Mouse (Mus musculus) T-cell, adult 2 months (primary cell): ENCODE measurements around the gene Tshr.
A peak's percentile ranks its signal among the peaks of the same experiment; 100 is the strongest.

ENCODE experiments used
- DNase-seq: peaks from one replicate; pipeline ENCODE4 v3.0.0; 2022; ENCODE audit warnings: low spot score

Tshr gene

GRCm38 (mm10) chr12:91588176-91588669 is 203.9 kb downstream of the Tshr start:
- peak; percentile 95 for DNase-seq

DNA sequence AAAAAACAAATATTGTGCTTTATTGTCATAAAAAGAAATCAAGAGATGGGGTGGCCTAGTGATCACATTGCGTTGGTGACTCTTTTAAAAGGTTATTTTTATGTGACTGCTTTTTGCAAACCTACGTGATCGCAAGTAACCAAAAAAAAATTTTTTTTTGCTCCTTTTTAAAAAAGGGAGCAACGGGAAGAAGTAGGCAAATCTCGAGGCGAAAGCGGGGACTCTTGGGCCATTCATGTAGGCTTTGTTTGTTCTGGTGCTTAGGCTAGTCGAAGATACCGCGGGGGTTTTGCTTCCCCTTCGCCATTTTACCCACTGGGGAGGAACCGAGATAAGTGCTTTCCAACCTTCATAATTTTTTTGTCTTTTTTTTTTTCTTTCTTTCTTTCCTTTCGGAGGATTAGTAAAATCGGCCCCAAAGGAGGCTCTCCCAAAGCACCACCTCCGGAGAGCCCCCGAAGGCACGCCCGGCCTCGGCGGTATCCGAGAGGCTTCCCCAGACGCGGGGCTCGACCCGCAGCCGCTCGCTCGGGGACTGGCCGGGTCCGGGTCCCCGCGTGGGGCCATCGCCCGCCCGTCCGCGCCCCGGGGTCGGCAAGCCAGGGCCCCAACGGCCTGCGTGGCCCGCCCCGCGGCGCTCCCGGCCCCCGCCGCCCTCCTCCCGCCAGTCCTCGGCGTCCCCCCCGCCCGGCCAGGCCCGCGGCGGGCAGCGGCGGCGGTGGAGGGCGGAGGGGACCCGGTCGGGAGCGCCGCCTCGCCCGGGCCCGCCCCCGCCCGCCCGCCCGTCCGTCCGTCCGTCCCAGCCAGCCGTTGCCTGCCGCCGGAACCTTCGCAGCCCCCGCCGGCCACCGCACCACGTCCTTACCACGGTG is 204.5 kb downstream of the Tshr start:
- DNase-seq: peak; percentile 50

- no peak for DNase-seq
Observed at GRCm38 (mm10) chr12:91589542-91589846, 205.1 kb downstream of the Tshr start.

- DNase-seq: peak; percentile 94
Observed at GRCm38 (mm10) chr12:91589847-91590690, 205.7 kb downstream of the Tshr start, which contains the start of gene Gtf2a1. Gene Gtf2a1, minus strand, starts transcription at chr12:91590487.

- DNase-seq: no peak
Observed at GRCm38 (mm10) chr12:91590716-91591115, 206.4 kb downstream of the Tshr start.

GRCm38 (mm10) chr12:91591191-91591590 is 206.8 kb downstream of the Tshr start:
- no peak for DNase-seq

DNA sequence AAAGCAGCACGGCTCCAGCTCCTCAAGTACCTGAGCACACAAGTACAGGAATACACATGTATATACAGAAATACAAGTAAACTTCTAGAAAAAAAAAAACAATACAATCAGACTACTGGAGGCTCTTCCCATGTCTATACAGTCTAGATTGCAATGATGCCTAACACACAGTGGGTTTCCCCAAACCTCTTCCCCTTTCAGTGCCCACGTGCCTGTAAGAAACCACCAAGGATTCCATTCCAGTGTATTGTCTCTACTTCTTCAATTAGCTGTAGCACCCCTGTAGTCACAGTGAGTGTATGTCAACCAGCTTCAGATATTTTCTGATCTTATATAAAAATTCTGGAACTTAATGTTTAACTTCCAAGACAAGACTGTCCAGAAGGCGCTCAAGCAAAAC is 207.8 kb downstream of the Tshr start:
- DNase-seq: no peak
